Mouse (Mus musculus) kidney, adult 2 months (tissue): ENCODE measurements at regions not wholly inside any gene's neighbourhood (a gene's known extent, or its start where the extent isn't known, plus 50 kb on each side); places are given as distances from the start of the nearest gene placed in this dataset.

ENCODE experiments used
- CTCF ChIP-seq: fragments of 200-500 bp; conservative IDR thresholded peaks from 2 replicates; pipeline ENCODE4 v1.5.1; 2011; ENCODE audit warnings: low read depth, mild to moderate bottlenecking, control low read depth, low read length, moderate library complexity, mixed read lengths; ENCODE audit not compliant: insufficient read depth, insufficient read length
- POLR2A ChIP-seq: fragments of 200-500 bp; IDR thresholded peaks from one replicate; pipeline ENCODE4 v1.6.1; 2011; ENCODE audit warnings: low read depth, low read length, control low read depth

DNA sequence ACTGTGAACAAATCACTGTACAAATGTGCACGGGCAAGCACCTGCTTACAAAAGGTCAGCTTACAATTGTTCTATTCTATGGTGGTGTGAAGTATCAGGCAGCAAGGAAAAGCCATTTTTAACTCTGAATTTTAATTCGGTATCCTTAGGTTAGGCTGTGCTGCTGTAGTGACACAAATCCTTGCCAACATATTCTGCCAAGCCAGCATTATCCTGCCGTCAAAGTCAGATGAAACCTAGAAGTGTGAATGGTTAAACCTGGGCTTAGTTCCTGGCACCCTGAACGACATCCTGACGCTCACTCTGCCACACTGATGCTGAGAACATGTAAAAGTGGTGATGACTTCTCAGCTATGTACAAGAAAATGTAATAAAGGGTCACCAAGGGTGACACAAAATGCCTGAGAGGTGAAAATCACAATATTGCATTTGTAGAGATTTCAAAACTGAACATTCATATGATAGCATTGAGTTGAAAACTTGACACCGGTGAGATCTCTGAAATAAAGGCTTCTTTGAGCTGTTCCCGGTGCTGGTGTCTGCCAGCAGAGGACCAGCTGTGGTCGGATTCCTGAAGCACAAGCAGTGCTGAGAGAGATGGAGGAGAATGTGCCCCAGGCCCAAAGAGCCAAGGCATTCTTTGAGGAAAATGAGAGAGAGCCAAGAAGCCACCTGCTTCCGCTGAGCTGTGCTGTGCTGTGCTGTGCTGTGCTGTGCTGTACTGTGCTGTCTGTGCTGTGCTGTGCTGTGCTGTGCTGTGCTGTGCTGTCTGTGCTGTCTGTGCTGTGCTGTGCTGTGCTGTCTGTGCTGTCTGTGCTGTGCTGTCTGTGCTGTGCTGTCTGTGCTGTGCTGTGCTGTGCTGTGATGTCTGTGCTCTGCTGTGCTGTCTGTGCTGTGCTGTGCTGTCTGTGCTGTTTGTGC is 195.9 kb downstream of the Tcp10c start:
- TF ChIP-seq POLR2A, result no peak
- TF ChIP-seq CTCF, result no peak
